Mouse (Mus musculus) adrenal gland, adult 8-10 months (tissue): ENCODE data around the gene Hoxb9. TPM values are rescaled to one million over a fixed set of nuclear protein-coding genes. Genes with fewer than 3 reads are reported as not detected.
A peak's percentile ranks its signal among the peaks of the same experiment; 100 is the strongest.

Experiments
- DNase-seq: peaks from one replicate; pipeline ENCODE4 v3.0.0; 2022
- total RNA-seq, 4 experiments: library from RNA; stranded (reverse); gene quantifications; 2 replicates each; pipeline ENCODE4 v1.2.4; 2022

Gene Hoxb9
- total RNA-seq, 4 experiments from 2014 or later = 157 to 250 (median 226) TPM

GRCm38 (mm10) chr11:96298895-96299667 lies 27.8 kb downstream of the Hoxb9 start:
- DNase-seq = peak; percentile 85

GRCm38 (mm10) chr11:96299781-96300180 lies 28.5 kb downstream of the Hoxb9 start:
- DNase-seq = no peak

- DNase-seq = peak; percentile 50
Measured at GRCm38 (mm10) chr11:96300354-96301063, 29.3 kb downstream of the Hoxb9 start.

GRCm38 (mm10) chr11:96301064-96301431 lies 29.8 kb downstream of the Hoxb9 start:
- DNase-seq = no peak

GRCm38 (mm10) chr11:96301837-96302236 lies 30.6 kb downstream of the Hoxb9 start:
- DNase-seq = peak; percentile 92

GRCm38 (mm10) chr11:96302381-96303150 lies 31.3 kb downstream of the Hoxb9 start:
- no peak for DNase-seq

GRCm38 (mm10) chr11:96303151-96304099 lies 32.2 kb downstream of the Hoxb9 start, which contains the start of gene Hoxb5:
Gene Hoxb5, plus strand, starts transcription at chr11:96303336.
- DNase-seq = peak; percentile 89

GRCm38 (mm10) chr11:96304381-96305195 lies 33.3 kb downstream of the Hoxb9 start:
- DNase-seq = no peak

- no peak for DNase-seq
Measured at GRCm38 (mm10) chr11:96305505-96306182, 34.4 kb downstream of the Hoxb9 start.

GRCm38 (mm10) chr11:96306183-96306907 lies 35.1 kb downstream of the Hoxb9 start:
- DNase-seq = no peak

GRCm38 (mm10) chr11:96306908-96307269 lies 35.6 kb downstream of the Hoxb9 start:
- no peak for DNase-seq

GRCm38 (mm10) chr11:96308763-96309162 lies 37.5 kb downstream of the Hoxb9 start:
- no peak for DNase-seq

- DNase-seq = no peak
Measured at GRCm38 (mm10) chr11:96309288-96309687, 38.0 kb downstream of the Hoxb9 start.

GRCm38 (mm10) chr11:96310183-96310938 lies 39.1 kb downstream of the Hoxb9 start:
- no peak for DNase-seq

GRCm38 (mm10) chr11:96311097-96311496 lies 39.8 kb downstream of the Hoxb9 start:
- no peak for DNase-seq

GRCm38 (mm10) chr11:96311520-96312417 lies 40.5 kb downstream of the Hoxb9 start:
- DNase-seq = no peak

- DNase-seq = no peak
Measured at GRCm38 (mm10) chr11:96313134-96313533, 41.9 kb downstream of the Hoxb9 start.
